Mouse (Mus musculus): ENCODE measurements at regions not wholly inside any gene's neighbourhood (a gene's known extent, or its start where the extent isn't known, plus 50 kb on each side); places are given as distances from the start of the nearest gene placed in this dataset.

DNA sequence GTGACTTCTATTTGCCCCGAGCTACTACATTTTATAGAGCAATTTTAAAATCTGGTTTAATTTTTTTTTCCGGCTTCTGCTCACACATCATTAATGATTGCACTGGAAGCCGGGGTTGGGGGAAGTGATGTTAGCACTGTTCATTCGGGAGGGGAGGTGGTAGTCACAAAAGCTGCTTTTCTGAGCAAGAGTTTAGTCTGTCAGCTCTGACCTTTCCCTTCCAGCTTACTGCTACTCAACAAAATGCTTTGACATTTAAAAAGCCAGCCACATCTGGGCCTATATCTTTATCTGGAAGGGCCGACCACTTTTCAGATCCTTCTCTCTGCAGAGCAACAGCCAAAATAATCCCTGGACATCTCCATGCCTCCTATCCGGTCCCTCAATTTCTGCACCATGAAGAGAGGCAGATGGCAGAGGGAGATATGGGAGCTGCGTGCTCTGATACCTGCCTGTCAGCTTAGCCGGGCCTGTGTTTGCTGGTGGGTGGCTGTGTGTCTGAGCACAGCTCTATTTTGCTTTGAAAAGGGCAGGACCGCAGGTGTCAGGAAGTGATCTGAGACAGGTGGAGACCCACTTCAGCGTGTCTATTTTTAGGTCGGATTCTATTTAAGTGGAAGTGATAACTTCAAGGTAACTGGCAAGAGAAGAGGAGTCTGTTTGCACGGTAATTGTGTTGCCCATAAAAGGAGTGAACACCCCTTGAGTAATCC lies 63.1 kb downstream of the Kcnf1 start:
- peak; percentile 24 for DNase-seq (ENCODE audit: low read depth)

DNA sequence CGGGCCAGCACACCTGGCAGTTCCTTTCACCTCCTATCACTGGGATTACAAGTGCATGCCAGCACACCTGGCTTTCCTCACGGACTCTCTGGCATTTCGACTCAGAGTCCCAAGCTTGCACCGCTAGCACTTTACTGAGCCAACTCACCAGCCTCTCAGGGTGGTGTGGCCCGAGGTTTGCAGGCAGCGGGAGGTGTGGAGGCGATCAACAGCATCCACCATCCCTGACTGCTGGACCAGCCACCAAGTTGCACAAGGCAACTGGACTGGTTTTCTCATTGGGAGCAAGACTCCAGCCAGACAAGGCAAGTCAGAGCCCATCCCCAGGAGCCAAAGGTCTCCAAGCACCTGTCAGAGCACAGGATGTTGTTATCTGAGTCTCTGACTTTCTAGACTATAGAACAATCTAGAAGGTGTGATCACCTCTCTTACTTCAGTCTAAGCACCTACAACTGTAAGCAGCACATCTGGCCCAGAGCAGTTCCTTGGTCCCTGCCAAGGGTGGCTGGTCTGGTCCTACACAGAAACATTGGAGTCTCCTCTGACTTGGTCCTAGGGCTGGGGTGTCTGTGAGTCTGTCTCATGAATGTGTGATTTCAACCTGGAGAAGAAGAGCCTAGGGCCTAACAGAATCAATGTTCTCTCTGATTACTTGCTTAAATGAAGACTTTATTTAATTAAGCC lies 63.8 kb downstream of the Kcnf1 start:
- peak; percentile 4 for DNase-seq (ENCODE audit: low read depth)

DNA sequence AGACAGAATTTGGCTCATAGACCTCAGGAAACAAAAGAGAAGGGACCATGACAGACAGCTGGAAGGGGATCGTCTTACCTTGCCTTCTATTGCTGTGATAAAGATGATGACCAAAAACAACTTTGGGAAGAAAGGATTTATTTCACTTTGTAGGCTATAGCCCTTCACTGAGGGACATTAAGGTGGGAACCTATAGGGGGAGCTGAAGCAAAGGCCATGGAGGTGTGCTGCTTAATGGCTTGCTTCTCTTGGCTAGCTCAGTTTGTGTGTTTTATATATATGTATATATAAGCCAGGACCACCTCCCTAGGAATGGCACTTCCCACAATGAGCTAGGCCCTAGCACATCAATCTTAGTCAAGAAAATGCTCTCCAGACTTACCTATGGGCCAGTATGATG lies 70.5 kb downstream of the Kcnf1 start:
- no peak for DNase-seq (ENCODE audit: low read depth)

DNA sequence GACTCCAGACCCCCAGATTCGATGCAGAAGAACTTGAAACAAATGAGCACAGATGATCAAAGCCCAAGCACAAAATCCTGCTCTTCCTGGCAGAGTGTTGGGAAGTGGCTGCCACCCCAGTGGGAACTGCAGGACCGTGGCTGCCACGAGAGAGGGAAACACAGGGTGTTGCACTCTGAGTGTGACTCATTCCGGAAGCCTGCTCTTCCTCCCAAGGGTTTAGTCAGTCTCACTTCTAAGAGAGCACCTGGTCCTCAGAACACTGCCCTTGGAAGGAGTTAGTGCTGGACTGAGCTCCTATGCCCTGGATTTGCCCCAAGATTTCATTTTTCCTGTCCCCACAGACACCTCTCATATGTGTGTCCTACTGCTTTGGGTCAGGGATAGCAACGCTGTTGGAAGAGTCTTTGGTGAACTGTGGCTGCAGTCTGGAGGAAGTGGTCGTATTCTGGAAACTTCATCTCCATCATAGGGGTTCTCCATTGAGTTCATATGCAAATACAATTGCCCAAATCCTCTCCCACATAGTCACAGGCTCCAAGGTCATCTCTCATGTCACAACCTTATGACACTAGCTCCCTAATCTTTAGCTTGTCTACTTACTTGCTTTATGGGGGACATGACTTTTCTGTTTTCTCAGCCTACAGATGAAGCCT lies 71.5 kb downstream of the Kcnf1 start:
- no peak for DNase-seq (ENCODE audit: low read depth)

DNA sequence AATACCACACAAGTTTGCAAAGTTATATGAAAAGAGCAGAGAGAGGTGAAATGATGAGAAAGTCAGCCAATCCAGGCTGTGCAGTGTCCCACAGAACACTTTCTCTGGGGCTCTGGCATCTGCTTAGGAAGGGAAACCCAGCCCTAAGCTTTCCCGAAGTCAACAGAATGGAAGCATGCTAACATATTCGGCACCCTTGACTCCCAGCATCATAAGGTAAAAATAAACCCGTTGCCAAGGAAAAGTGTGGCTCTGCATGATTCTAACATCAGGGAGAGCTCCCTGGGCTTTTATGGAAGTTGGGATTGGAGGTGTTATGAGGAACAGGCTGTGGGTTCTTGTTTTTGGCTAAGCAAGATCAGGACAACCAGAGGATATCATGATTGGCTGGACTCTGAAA lies 74.8 kb downstream of the Kcnf1 start:
- DNase-seq (ENCODE audit: low read depth): no peak

DNA sequence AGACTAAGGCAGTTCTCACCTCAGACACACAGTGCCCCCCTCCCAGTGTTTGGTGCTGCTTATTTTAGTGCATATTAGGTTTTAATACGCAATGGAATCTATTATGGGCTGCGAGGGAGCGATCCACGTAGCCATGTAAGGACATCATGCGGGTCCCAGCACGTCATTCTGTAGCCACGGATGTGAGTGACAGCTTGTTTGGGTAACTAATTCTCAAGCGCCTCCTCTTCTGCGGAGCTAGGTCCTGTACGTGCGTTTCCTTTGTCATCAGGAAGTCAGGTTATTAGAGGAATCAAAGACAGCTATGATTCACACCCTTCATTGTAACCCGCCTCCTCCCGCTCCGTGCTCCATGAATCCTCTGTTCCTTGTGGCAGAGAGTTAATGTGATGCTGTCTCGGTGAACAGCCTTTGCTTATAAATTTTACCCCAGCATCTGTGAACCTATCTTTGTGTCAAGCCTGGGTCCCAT lies 78.9 kb downstream of the Kcnf1 start:
- no peak for DNase-seq (ENCODE audit: low read depth)

DNA sequence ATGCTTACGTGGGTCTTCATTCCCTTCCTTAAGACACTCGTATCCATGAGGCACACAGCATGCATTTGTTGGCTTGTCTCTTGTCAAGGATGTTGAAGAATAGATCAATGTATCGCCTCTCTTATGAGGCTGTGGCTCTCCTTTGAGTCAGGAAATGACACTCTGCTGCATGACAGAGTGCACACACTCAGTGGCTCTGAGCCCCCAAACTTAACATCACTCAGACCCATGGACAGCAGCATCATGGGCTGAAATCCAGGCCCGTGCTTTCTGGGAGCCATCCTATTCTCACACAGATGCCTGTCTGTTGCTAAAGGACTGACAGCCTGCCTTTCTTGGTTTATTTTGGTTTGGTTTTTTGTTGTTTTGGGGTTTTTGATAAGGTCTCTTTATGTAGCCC lies 81.9 kb downstream of the Kcnf1 start:
- no peak for DNase-seq (ENCODE audit: low read depth)

DNA sequence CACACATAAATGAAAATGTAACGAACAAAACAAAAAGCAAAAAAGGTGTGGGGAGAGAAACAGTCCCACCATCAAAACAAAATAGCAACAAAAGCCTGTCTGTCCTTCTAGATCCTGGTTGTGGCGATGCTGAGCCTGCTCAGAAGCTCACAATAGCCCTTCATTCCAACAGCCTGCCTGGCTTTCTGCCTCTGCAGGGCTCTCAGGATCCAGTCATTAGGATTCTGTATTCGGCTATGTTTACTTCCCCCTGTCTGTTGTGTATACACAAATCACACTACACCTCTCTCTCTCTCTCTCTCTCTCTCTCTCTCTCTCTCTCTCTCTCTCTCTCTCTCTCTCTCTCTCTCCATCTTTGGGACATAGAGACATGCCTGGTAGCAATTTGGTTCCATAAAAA lies 82.2 kb upstream of the 2410004P03Rik start:
- no peak for DNase-seq (ENCODE audit: low read depth)

DNA sequence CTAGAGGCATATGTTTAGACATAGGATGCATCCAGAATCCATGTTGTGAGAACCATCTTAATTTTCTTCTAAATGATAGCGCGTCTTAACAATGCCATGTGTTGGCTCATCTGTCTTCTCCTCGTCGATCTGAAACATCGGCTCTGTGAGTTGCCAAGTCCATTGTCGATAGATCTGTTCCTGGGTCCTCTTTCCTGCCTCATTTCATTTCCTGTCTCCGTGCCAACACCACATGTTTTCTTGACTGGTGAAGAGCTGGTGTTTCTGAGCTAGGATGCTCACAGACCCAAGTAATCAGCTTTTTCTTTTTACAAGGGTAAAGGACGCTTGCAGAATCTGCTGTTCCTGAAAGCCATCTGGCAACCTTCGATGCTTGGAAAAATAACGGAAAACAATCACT lies 79.5 kb upstream of the 2410004P03Rik start:
- DNase-seq (ENCODE audit: low read depth): no peak

DNA sequence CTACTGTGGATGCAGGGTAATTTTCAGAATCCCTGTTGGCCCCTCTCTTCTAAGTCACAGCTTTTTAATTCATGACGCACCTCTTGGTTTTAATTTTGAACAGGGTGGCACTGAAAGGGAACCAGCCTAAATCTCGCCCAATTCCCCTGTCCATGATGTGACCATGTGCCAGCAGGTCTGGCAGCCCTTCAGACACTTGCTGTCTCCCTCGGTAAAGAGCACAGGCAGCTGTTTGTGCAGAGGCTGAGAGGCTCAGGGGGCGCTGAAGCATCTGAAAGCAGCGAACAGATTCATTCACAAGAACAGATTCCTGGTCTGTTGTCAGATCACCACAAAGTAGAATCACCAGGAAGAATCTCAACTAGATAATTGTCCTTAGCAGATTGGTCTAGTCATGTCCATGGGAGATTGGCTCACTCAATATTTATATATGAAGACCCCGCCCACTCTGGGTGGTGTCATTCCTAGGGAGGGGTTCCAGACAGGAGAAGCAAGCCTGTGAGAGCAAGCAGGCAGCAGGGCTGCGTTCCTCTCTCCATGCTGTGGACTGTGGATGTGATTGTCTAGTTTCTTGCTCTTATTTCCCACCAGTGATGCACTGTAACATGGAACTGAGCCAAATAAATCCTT lies 78.3 kb upstream of the 2410004P03Rik start:
- no peak for DNase-seq (ENCODE audit: low read depth)

DNA sequence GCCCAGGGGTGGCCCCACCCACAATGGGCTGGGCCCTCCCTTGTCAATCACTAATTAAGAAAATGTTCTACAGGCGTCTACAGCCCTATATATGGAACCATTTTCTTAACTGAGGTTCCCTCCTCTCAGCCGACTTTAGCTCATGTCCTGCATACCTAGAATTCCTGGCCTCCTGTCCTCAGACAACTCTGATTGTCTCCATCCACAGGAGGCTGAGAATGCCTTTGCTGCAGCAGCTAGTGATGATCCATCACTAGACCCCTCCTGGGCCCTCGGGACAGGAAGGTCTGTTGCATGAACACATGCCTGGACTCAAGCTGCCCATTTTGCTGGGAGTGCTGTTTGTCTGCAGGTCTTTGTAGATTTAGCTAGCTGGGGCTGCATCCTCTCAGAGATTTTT lies 75.9 kb upstream of the 2410004P03Rik start:
- no peak for DNase-seq (ENCODE audit: low read depth)

DNA sequence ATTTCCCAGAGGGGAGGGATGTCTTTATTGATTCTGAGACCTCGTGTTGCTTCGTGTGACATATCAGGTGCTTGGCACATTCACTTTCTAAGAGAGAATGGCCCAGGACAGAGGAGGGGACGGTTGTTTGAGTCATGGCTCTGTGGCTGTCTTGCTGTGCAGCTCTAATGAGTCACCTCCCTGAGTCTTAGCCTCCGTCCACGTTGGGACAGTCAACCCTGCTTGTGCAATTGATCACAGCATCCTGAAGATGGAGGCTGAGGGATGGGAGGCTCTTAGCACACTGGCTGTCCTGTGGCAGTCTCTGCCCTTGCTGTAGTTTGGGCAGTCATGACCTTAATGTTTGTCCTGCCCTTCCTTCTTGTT lies 73.7 kb upstream of the 2410004P03Rik start:
- peak; percentile 7 for DNase-seq (ENCODE audit: low read depth)

DNA sequence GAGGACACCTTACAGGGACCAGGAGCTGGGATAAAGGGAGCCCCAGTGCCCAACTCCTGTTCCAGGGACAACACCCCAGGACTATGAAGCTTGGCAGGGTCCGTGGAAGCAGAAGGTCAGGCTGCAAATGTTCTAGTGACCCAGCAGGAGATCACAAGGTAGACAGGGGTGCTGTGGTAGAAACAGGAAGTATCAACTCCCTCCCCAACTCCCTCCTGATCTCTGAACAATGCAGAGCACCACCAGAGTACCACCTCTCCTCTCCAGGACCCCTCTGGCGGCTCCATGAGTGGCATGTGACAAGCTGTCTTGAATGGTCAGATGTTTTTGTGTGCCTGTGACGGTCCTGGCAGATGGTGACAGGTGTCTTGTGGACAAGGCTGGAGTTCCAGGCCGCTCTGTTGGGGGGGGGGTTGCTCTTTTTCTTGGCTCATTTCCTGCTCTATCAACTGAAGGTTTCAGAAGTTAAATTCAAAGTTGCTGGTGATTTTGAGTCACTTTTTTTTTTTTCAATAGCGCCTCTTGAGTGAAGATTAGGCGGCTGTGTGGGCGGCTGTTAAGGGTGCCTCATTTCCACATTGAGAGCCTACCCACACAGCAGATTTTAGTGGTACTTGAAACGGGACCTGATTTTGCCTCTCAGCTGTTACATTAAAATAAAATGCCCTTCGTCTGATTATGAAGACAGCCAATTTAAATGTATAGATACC lies 73.1 kb upstream of the 2410004P03Rik start:
- peak; percentile 18 for DNase-seq (ENCODE audit: low read depth)

DNA sequence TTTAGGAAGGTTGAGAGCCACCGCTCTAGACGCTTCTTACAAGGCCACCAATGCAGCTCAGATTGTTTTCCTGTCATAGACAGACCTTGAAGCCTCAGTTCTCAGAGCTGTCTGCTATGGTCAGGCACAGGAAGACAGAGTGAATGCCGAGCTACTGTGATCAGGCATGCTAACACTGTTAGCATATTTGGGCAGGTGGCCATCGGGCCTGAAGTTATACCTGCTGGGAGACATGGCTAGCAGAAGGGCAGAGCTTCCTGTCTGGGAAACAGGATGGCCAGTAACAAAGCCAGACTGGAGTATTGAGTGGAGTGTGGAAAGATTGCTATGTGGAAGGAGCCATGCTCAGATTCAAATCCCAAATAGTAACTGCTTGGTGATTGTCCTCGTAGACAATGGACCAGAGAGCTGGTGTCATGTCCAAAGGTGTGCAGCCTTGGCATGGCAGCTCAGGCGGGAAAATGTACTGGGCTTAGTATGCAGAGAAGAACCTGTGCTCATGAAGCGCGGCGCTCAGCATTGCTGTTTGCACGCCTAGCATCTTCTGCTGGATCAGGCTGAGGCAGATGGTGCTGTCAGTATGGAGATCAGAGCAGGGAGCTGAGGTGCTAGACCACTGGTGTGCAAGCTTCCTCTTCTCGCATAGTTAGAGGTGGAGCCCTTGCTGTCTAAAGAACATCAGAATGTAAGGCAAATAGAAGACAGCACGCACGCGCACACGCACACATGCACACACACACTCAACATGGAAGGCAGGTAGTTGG lies 60.3 kb upstream of the 2410004P03Rik start:
- DNase-seq (ENCODE audit: low read depth): no peak

DNA sequence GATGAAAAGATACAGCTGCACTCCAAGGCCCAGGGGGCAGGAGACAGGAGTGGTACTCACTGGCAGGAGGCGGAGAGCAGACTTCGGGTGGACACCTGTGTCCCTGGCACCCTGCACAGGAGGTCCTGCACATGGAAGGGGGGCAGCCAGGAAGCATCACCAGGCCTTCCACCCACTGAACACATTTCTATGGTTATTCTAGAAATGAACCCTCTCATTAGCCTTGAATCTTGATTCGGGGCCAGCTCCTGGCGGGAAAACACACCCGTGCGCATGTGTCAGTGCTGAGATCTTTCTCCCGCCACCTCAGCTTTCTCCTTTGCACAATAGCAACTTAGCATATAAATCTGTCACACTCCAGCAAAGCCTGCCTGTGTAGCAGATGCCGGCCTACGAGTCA lies 58.3 kb upstream of the 2410004P03Rik start:
- DNase-seq (ENCODE audit: low read depth): no peak

DNA sequence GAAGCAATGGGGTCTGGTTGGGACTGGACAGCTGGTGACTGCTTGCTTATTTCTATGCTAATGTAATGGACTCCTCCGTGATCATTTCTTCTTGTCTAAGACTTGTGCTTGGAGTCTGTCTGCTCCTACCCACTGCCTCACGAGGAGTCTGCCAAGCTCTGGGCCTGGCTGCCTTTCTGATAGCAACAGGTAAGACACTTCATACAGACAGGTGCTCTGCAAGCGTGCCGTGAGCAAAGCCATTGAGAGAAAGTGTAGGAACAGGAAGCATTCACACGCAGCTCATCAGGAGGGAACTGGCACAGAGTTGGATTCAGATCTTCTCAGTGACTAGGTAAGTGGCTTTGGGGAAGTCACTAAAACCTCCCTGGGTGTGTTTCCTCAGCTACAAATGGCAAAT lies 57.6 kb upstream of the 2410004P03Rik start:
- DNase-seq (ENCODE audit: low read depth): no peak

DNA sequence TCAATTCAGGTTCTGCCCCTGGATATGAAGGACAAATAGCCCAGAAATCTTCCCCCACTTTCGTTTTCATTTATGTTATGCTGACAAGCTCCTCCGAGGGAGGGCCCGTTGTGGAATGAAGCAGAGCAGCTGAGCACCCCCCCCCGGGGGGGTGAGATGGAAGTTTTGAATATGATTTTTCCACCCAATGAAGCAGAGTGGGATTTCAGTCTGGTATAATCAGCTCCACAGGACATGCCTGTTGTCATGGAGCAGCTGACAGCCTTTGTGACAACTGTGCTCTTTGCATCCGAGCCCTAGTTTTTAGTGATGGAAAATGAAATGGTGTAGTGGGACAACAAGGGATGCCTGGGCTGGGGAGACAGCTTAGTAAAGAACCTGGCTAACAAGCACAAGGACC lies 52.4 kb upstream of the 2410004P03Rik start:
- no peak for DNase-seq (ENCODE audit: low read depth)
